Mouse (Mus musculus) heart, adult 2 months (tissue): ENCODE measurements around the gene Kcnn3.

Source experiments
- CTCF ChIP-seq: fragments of 200-600 bp; IDR thresholded peaks from 2 replicates; pipeline ENCODE4 v1.8.1; 2022; ENCODE audit warnings: antibody characterized with exemption, mild to moderate bottlenecking, moderate library complexity
- POLR2A ChIP-seq: fragments of 200-500 bp; IDR thresholded peaks from 2 replicates; pipeline ENCODE4 v1.6.1; 2011; ENCODE audit warnings: mild to moderate bottlenecking, low read depth, low read length, control low read depth; ENCODE audit not compliant: insufficient read depth

- TF ChIP-seq CTCF (no peak), POLR2A (no peak)
Observed at GRCm38 (mm10) chr3:89623531-89623930, 103.6 kb downstream of the Kcnn3 start.
